ENCODE assay signal across 11 mouse cellular contexts in the genomic region with DNA sequence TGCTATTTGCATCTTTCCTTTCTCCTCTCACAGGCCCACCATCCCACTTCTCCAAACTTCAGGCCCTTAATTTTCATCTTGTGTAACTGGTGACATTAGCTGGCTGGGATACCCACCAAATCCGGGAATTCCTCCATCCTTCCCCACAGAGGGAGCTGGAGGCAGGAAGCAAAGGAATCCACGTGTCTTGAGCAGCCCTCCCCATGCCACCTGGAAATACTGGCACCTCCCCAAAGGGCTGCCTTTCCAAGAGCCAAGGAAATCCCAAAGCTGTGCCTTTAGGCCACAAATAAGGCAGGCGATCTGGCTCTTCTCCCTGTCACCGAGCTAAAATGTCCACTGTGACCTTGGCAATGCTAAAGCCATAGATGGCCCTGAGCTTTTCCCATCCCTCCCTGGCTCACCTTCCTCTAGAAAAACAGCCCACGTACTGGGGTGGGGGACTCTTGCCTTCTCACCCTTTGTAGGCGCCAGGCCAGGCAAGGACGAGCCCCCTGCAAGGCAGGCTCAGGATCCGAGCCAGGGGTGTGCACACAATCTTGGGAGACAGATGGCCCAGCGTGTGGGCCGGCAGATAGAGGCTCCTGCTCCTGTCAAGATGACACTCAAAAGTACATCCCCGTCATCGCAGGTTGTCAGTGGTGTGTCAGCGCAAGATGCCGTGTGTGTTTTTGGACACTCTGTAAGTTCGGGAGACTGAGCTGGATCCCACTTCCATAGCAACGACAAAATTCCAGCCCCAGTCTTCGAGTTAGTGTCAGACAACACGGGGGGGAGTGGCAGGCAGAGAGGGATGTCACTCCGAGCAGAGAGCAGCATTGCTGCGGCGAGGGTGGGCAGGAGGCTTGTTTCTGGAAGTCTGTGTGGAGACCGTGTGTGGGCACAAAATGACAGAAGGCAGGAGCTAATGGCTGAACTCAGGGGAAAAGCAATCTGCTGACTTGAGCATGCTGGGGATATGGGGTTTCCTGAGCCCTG.
DNase-seq lines count a peak whose midpoint lies in the region; ATAC-seq lines count a peak whose summit lies in the region.
"Had no signal": no experiment of that assay in that cellular context is flagged by ENCODE, and none has a peak within 500 bp of the region (broad histone marks: within the 10 kb centered on the region; RNA-seq: fewer than 3 reads in every experiment).

No protein-coding gene starts in this region.

- H3K9me3 ChIP-seq in heart, embryonic 10.5 days = no peaks in the 10 kb centered on the region
- no peaks in the 10 kb centered on the region for H3K9me3 ChIP-seq in heart, embryonic 15.5 days (replicated peaks)
- H3K9me3 ChIP-seq: intestine, embryonic 15.5 days; stomach, embryonic 15.5 days had no signal

- intact Hi-C loops in left cerebral cortex, postnatal 4 days (cut with DNase I) = no loop called here

- peaks cover 9% of the 10 kb centered on the region for H3K4me1 ChIP-seq in heart, embryonic 10.5 days
- H3K4me1 ChIP-seq in heart, embryonic 15.5 days (replicated peaks) = 0 out of 2 replicates have a peak, but pooled peaks cover 6% of the 10 kb centered on the region
- H3K4me1 ChIP-seq: intestine, embryonic 15.5 days had no signal

- no peak for ATAC-seq in heart, embryonic 15.5 days (replicated peaks; ENCODE audit: insufficient number of reproducible peaks, insufficient read depth, low FRiP score, low read depth)
- ATAC-seq: intestine, embryonic 15.5 days had no signal

- H3K27ac ChIP-seq in heart, embryonic 10.5 days = no peak overlapping the region
- no peak overlapping the region for H3K27ac ChIP-seq in heart, embryonic 15.5 days
- H3K27ac ChIP-seq: intestine, embryonic 15.5 days; stomach, embryonic 15.5 days had no signal

- peak; percentile 70 for DNase-seq in heart, embryonic 10.5 days (ENCODE audit: low spot score)
- no peak for DNase-seq in heart, adult 8-10 months (ENCODE audit: low spot score)
- DNase-seq in cerebellum, adult 8-10 months = peak; percentile 94
- DNase-seq in left cerebral cortex, postnatal 4 days = peak; percentile 83
- DNase-seq in adipocyte (ENCODE audit: low spot score) = no peak
- DNase-seq in urinary bladder, adult 2 months (ENCODE audit: low spot score) = no peak
- DNase-seq in ovary, postnatal 10 days (ENCODE audit: low spot score) = no peak

- peak overlapping the region; percentile 27; the same call in 1 of the 2 replicates for H3K4me2 ChIP-seq in heart, embryonic 15.5 days
- H3K4me2 ChIP-seq: intestine, embryonic 15.5 days; stomach, embryonic 15.5 days had no signal

- no peaks in the 10 kb centered on the region for H3K36me3 ChIP-seq in heart, embryonic 10.5 days
- H3K36me3 ChIP-seq in heart, embryonic 15.5 days = no peaks in the 10 kb centered on the region
- H3K36me3 ChIP-seq: intestine, embryonic 15.5 days; stomach, embryonic 15.5 days had no signal

- H3K4me3 ChIP-seq in heart, embryonic 10.5 days = no peak overlapping the region
- no peak overlapping the region for H3K4me3 ChIP-seq in heart, embryonic 15.5 days
- H3K4me3 ChIP-seq: erythroblast, embryonic 14.5 days; intestine, embryonic 15.5 days; stomach, embryonic 15.5 days had no signal

- 38% methylated on average over 22 of the region's 22 CpGs for WGBS in heart, embryonic 10.5 days
- WGBS in heart, embryonic 15.5 days = 37% methylated on average over 22 of the region's 22 CpGs

- H3K9ac ChIP-seq in heart, embryonic 15.5 days = no peak overlapping the region
- H3K9ac ChIP-seq: intestine, embryonic 15.5 days; stomach, embryonic 15.5 days had no signal

- no peaks in the 10 kb centered on the region for H3K27me3 ChIP-seq in heart, embryonic 10.5 days (ENCODE audit: insufficient read depth, poor library complexity, severe bottlenecking)
- H3K27me3 ChIP-seq in heart, embryonic 15.5 days = no peaks in the 10 kb centered on the region
- H3K27me3 ChIP-seq: intestine, embryonic 15.5 days had no signal

Comparison
In these comparisons a context has a peak if more than half of its experiments do, and no peak if none do; other contexts are left out.
1. DNase-seq: peak in heart, embryonic 10.5 days (single experiment), cerebellum, adult 8-10 months (single experiment) and left cerebral cortex, postnatal 4 days (single experiment); none in heart, adult 8-10 months (single experiment), adipocyte (single experiment), urinary bladder, adult 2 months (single experiment) and ovary, postnatal 10 days (single experiment).